In the genomic region with DNA sequence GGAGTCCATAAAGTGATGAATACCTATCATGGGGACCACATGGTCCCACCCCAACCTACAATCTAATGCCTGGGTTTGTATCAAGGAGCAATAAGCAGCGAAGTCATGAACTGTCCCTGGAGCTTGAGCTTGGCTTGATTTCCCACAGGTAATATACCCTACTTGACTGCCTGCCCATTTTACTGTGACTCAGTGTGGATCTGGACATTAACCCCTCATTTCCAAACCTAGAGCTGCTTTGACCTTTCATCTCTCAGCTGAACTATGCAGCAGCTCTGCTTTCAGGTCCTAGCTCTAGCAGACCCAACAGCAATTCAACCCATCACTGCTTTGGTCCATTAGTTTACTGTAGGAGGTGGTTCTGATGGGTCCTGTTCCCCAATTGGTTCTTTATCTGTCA, we compare ENCODE assay signal across 14 mouse cellular contexts.
"Had no signal": no experiment of that assay in that cellular context is flagged by ENCODE, and none has a peak within 500 bp of the region (broad histone marks: within the 10 kb centered on the region; RNA-seq: fewer than 3 reads in every experiment).

No protein-coding gene starts in this region.

- H3K9me3 ChIP-seq: limb, embryonic 15.5 days; liver, embryonic 12.5 days; neural tube, embryonic 15.5 days had no signal

- DNase-seq: lung, embryonic 14.5 days; lung, postnatal 10 days; lung, postnatal 4 days; midbrain, embryonic 14.5 days; thymus, postnatal 14 days had no signal

- H3K4me1 ChIP-seq: limb, embryonic 15.5 days; liver, embryonic 12.5 days; midbrain, embryonic 10.5 days; neural tube, embryonic 15.5 days had no signal

- H3K36me3 ChIP-seq: limb, embryonic 15.5 days; liver, embryonic 12.5 days; midbrain, embryonic 10.5 days; neural tube, embryonic 15.5 days had no signal

- H3K27me3 ChIP-seq: limb, embryonic 15.5 days; liver, embryonic 12.5 days; neural tube, embryonic 15.5 days had no signal

- H3K4me2 ChIP-seq: limb, embryonic 15.5 days; liver, embryonic 12.5 days; lung, embryonic 14.5 days; neural tube, embryonic 15.5 days had no signal

- H3K27ac ChIP-seq: left cerebral cortex, adult 2 months; limb, embryonic 15.5 days; liver, embryonic 12.5 days; midbrain, embryonic 10.5 days; neural tube, embryonic 15.5 days; stomach, postnatal 0 days had no signal

- ATAC-seq: hindbrain, embryonic 16.5 days; inflammation-experienced regulatory T-cells, adult 6 months; liver, embryonic 12.5 days had no signal

- H3K4me3 ChIP-seq: left cerebral cortex, adult 2 months; limb, embryonic 15.5 days; liver, embryonic 12.5 days; midbrain, embryonic 10.5 days; myocyte; neural tube, embryonic 15.5 days had no signal

- H3K9ac ChIP-seq: limb, embryonic 15.5 days; liver, embryonic 12.5 days; lung, embryonic 14.5 days; neural tube, embryonic 15.5 days had no signal
